Comparison of ENCODE assay signal across 15 mouse cellular contexts in the genomic region with DNA sequence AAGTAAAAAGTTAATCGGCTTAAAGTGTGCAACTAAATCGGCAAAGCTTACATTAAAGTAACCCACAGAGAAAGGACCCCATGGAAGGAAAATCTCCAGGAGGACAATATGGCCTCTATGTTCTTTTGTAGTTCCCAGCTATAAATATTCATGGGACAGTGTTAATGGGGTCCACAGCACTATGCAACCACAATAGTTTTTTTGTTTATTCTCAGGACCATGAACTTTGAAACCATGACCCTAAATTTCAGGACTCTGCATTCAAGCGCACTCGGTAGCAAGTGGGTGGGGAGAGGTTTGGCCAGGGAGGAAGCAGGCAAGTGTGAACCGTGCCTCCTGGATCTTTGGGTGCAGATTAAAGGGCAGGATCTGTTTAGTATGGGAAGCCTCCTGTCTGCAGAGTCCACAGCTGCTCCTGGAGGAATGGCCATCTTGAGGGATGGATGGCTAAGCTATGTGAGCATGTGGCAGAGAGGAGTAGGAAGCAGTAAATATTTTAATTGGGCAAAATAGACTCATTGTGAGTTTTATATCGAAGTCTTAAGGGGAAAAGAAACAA. TPM values are rescaled to one million over a fixed set of nuclear protein-coding genes. Genes with fewer than 3 reads are reported as not detected.
A peak's percentile ranks its signal among the peaks of the same experiment; 100 is the strongest.
DNase-seq lines count a peak whose midpoint lies in the region; ATAC-seq and TF ChIP-seq lines count a peak whose summit lies in the region.
"Had no signal": no experiment of that assay in that cellular context is flagged by ENCODE, and none has a peak within 500 bp of the region (broad histone marks: within the 10 kb centered on the region; RNA-seq: fewer than 3 reads in every experiment).

No protein-coding gene starts in this region.

- H3K36me3 ChIP-seq in hindbrain, embryonic 12.5 days, result no peaks in the 10 kb centered on the region
- no peaks in the 10 kb centered on the region for H3K36me3 ChIP-seq in hindbrain, postnatal 0 days (ENCODE audit: insufficient read depth, low read length)
- H3K36me3 ChIP-seq in forebrain, embryonic 14.5 days (ENCODE audit: control insufficient read depth, insufficient read depth, low read length), result no peaks in the 10 kb centered on the region
- H3K36me3 ChIP-seq in hindbrain, embryonic 15.5 days, result no peaks in the 10 kb centered on the region
- no peaks in the 10 kb centered on the region for H3K36me3 ChIP-seq in neural tube, embryonic 12.5 days
- H3K36me3 ChIP-seq: embryonic facial prominence, embryonic 15.5 days; stomach, embryonic 15.5 days had no signal

- H3K27ac ChIP-seq in hindbrain, embryonic 12.5 days, result no peak overlapping the region
- H3K27ac ChIP-seq in hindbrain, postnatal 0 days, result no peak overlapping the region
- H3K27ac ChIP-seq in forebrain, embryonic 14.5 days (ENCODE audit: low read depth, low read length), result no peak overlapping the region
- H3K27ac ChIP-seq in hindbrain, embryonic 15.5 days (replicated peaks), result no peak overlapping the region
- no peak overlapping the region for H3K27ac ChIP-seq in neural tube, embryonic 12.5 days
- H3K27ac ChIP-seq: embryonic facial prominence, embryonic 15.5 days; heart, adult 2 months; macrophage; stomach, embryonic 15.5 days had no signal

- H3K27me3 ChIP-seq in hindbrain, embryonic 12.5 days, result no peaks in the 10 kb centered on the region
- no peaks in the 10 kb centered on the region for H3K27me3 ChIP-seq in hindbrain, postnatal 0 days (ENCODE audit: insufficient read depth, low read length)
- H3K27me3 ChIP-seq in forebrain, embryonic 14.5 days (replicated peaks; ENCODE audit: control insufficient read depth, insufficient read depth, low read length), result peaks cover 28% of the 10 kb centered on the region
- H3K27me3 ChIP-seq in hindbrain, embryonic 15.5 days, result no peaks in the 10 kb centered on the region
- H3K27me3 ChIP-seq in neural tube, embryonic 12.5 days (replicated peaks), result no peaks in the 10 kb centered on the region
- H3K27me3 ChIP-seq: embryonic facial prominence, embryonic 15.5 days; stomach, embryonic 15.5 days had no signal

- no peak overlapping the region for H3K4me3 ChIP-seq in hindbrain, embryonic 12.5 days
- H3K4me3 ChIP-seq in hindbrain, postnatal 0 days (ENCODE audit: low read length), result no peak overlapping the region
- no peak overlapping the region for H3K4me3 ChIP-seq in forebrain, embryonic 14.5 days (ENCODE audit: low read depth, low read length)
- H3K4me3 ChIP-seq in hindbrain, embryonic 15.5 days, result no peak overlapping the region
- H3K4me3 ChIP-seq in neural tube, embryonic 12.5 days, result no peak overlapping the region
- H3K4me3 ChIP-seq: embryonic facial prominence, embryonic 15.5 days; heart, adult 2 months; stomach, embryonic 15.5 days had no signal

- WGBS in hindbrain, embryonic 12.5 days, result 30% methylated on average over 6 of the region's 6 CpGs
- WGBS in hindbrain, postnatal 0 days, result 32% methylated on average over 6 of the region's 6 CpGs
- 20% methylated on average over 6 of the region's 6 CpGs for WGBS in forebrain, embryonic 14.5 days
- 22% methylated on average over 6 of the region's 6 CpGs for WGBS in hindbrain, embryonic 15.5 days
- 24% methylated on average over 6 of the region's 6 CpGs for WGBS in neural tube, embryonic 12.5 days

- no peak for DNase-seq in hindbrain, postnatal 0 days (ENCODE audit: low spot score)
- DNase-seq in forebrain, embryonic 14.5 days (ENCODE audit: low spot score), result peak; percentile 55
- DNase-seq in layer of hippocampus, postnatal 36 days, result no peak
- no peak for DNase-seq in layer of hippocampus, adult 9-10 months (ENCODE audit: low spot score)
- DNase-seq: cerebellum, adult 8-10 months; heart, adult 2 months; kidney, adult 9 months; liver, postnatal 0 days; thymus, postnatal 14 days had no signal

- no peak overlapping the region for H3K4me2 ChIP-seq in hindbrain, embryonic 12.5 days (replicated peaks)
- no peak overlapping the region for H3K4me2 ChIP-seq in hindbrain, postnatal 0 days (ENCODE audit: low read depth, low read length)
- no peak overlapping the region for H3K4me2 ChIP-seq in forebrain, embryonic 14.5 days (ENCODE audit: low read length)
- no peak overlapping the region for H3K4me2 ChIP-seq in hindbrain, embryonic 15.5 days
- no peak overlapping the region for H3K4me2 ChIP-seq in neural tube, embryonic 12.5 days (replicated peaks)
- H3K4me2 ChIP-seq: embryonic facial prominence, embryonic 15.5 days; stomach, embryonic 15.5 days had no signal

- no peak overlapping the region for H3K9ac ChIP-seq in hindbrain, embryonic 12.5 days
- H3K9ac ChIP-seq in hindbrain, postnatal 0 days (replicated peaks; ENCODE audit: low read length), result no peak overlapping the region
- no peak overlapping the region for H3K9ac ChIP-seq in forebrain, embryonic 14.5 days (ENCODE audit: low read length)
- H3K9ac ChIP-seq in hindbrain, embryonic 15.5 days, result no peak overlapping the region
- no peak overlapping the region for H3K9ac ChIP-seq in neural tube, embryonic 12.5 days
- H3K9ac ChIP-seq: embryonic facial prominence, embryonic 15.5 days; liver, postnatal 0 days; stomach, embryonic 15.5 days had no signal

- peak; percentile 84 for ATAC-seq in hindbrain, embryonic 12.5 days (ENCODE audit: low FRiP score)
- ATAC-seq in hindbrain, postnatal 0 days, result no peak
- ATAC-seq in forebrain, embryonic 14.5 days, result peak; percentile 58
- ATAC-seq in hindbrain, embryonic 15.5 days (ENCODE audit: low FRiP score, low read depth), result peak; percentile 48; the same call in 1 of the 2 replicates
- ATAC-seq in neural tube, embryonic 12.5 days (ENCODE audit: low FRiP score, low read depth), result peak; percentile 85
- ATAC-seq: liver, postnatal 0 days had no signal

- no peaks in the 10 kb centered on the region for H3K9me3 ChIP-seq in hindbrain, embryonic 12.5 days (replicated peaks)
- no peaks in the 10 kb centered on the region for H3K9me3 ChIP-seq in hindbrain, postnatal 0 days (ENCODE audit: low read length)
- no peaks in the 10 kb centered on the region for H3K9me3 ChIP-seq in forebrain, embryonic 14.5 days (replicated peaks; ENCODE audit: control insufficient read depth, low read length)
- H3K9me3 ChIP-seq in hindbrain, embryonic 15.5 days, result no peaks in the 10 kb centered on the region
- no peaks in the 10 kb centered on the region for H3K9me3 ChIP-seq in neural tube, embryonic 12.5 days
- H3K9me3 ChIP-seq: embryonic facial prominence, embryonic 15.5 days; stomach, embryonic 15.5 days had no signal

- no peak for TF ChIP-seq CTCF in hindbrain, postnatal 0 days (IDR thresholded peaks at IDR 0.05; ENCODE audit: low read depth)

- H3K4me1 ChIP-seq in hindbrain, embryonic 12.5 days, result peaks cover 15% of the 10 kb centered on the region
- H3K4me1 ChIP-seq in hindbrain, postnatal 0 days (ENCODE audit: insufficient read depth, low read length), result no peaks in the 10 kb centered on the region
- H3K4me1 ChIP-seq in forebrain, embryonic 14.5 days (ENCODE audit: control insufficient read depth, insufficient read depth, low read length), result no peaks in the 10 kb centered on the region
- peaks cover 8% of the 10 kb centered on the region; the same call in 1 of the 2 replicates for H3K4me1 ChIP-seq in hindbrain, embryonic 15.5 days (replicated peaks)
- H3K4me1 ChIP-seq in neural tube, embryonic 12.5 days, result peaks cover 38% of the 10 kb centered on the region
- H3K4me1 ChIP-seq: embryonic facial prominence, embryonic 15.5 days; stomach, embryonic 15.5 days had no signal

RNA-seq across cellular contexts. Expression of a gene that starts 15.7 kb away (rescaled TPM):
- 0.66 and 0.93 TPM in 2 replicates for polyA plus RNA-seq in hindbrain, embryonic 12.5 days (2016; fragmentation: Nextera tagmentation; extraction: Ambion mirVana)
- total RNA-seq in hindbrain, postnatal 0 days (2014; rRNA removed), result 1.2 and 2.8 TPM in 2 replicates
- polyA plus RNA-seq in hindbrain, postnatal 0 days (2015; fragmentation: Nextera tagmentation; extraction: Ambion mirVana), result 0.60 and 0.72 TPM in 2 replicates
- polyA plus RNA-seq in forebrain, embryonic 14.5 days (2014; fragmentation: Nextera tagmentation; extraction: Ambion mirVana), result 0.89 and 0.97 TPM in 2 replicates
- polyA plus RNA-seq in hindbrain, embryonic 15.5 days (2015; fragmentation: Nextera tagmentation; extraction: Ambion mirVana), result 0.77 and 0.93 TPM in 2 replicates
- 1.1 and 1.5 TPM in 2 replicates for polyA plus RNA-seq in neural tube, embryonic 12.5 days (2016; fragmentation: Nextera tagmentation; extraction: Ambion mirVana)
- total RNA-seq in layer of hippocampus, postnatal 36 days (2021), result under 1 TPM; 0.58 to 0.85 TPM
- polyA plus RNA-seq: liver, postnatal 0 days; macrophage had no signal
